Comparison of ENCODE assay signal across 8 mouse cellular contexts in the genomic region with DNA sequence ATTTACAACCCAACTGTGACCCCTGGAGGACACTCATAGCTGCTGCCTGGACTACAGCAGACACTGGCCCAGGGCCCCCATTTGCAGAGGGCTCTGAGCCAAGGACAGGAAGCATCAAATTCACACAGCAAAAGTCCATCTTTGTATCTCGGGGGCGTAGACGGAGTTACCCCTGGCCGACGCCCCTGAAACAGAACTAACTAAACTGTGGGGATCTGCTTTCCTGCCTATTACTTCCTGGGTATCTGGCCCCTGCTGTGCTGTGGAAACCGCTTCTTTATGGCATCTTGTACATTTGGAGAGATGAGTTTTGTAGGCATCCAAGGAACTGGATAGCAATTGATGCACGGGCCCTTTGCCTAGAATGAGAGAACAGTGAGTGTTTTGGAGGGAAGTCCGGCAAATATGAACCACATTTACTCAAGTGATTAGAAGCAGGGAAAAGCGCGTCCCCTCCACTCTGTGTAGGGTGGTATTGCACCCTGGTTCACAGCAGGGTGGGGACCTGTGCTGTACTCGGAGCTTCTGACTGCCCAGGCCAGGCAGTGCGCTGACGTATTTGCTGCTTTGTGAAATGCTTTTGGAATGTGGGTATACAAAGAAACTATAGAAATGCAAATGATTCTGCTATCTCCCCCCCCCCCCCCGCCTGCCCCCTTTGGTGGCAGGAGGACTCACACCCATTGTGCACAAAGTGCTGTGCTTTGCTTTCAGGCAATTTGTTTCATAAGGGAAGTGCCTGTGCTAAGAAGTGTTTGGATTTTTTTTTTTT.
DNase-seq lines count a peak whose midpoint lies in the region; ATAC-seq lines count a peak whose summit lies in the region.

No protein-coding gene starts in this region.

- H3K9me3 ChIP-seq in intestine, embryonic 16.5 days (ENCODE audit: control insufficient read depth, low read length): no peaks in the 10 kb centered on the region
- no peaks in the 10 kb centered on the region for H3K9me3 ChIP-seq in limb, embryonic 11.5 days (ENCODE audit: control insufficient read depth, low read length)
- no peaks in the 10 kb centered on the region for H3K9me3 ChIP-seq in midbrain, embryonic 15.5 days

- no peak overlapping the region for H3K4me3 ChIP-seq in intestine, embryonic 16.5 days (ENCODE audit: low read length)
- H3K4me3 ChIP-seq in limb, embryonic 11.5 days (ENCODE audit: low read depth, low read length): no peak overlapping the region
- peak overlapping the region; percentile 13 for H3K4me3 ChIP-seq in midbrain, embryonic 15.5 days

- DNase-seq in adrenal gland, postnatal 10 days: peak; percentile 50
- peak; percentile 87 for DNase-seq in embryo, embryonic 11 days
- DNase-seq in limb, embryonic 11.5 days (ENCODE audit: low spot score): peak; percentile 64
- peak; percentile 21 for DNase-seq in urinary bladder, adult 2 months (ENCODE audit: low spot score)
- DNase-seq in adipocyte (ENCODE audit: low spot score): no peak

- H3K9ac ChIP-seq in intestine, embryonic 16.5 days (ENCODE audit: low read depth, low read length): no peak overlapping the region
- H3K9ac ChIP-seq in limb, embryonic 11.5 days (ENCODE audit: low read length): no peak overlapping the region
- H3K9ac ChIP-seq in midbrain, embryonic 15.5 days: no peak overlapping the region

- 0 out of 2 replicates have a peak overlapping the region, but pooled peaks have one; percentile 1 for H3K4me2 ChIP-seq in intestine, embryonic 16.5 days (ENCODE audit: low read depth, low read length)
- peak overlapping the region; percentile 27; the same call in 1 of the 2 replicates for H3K4me2 ChIP-seq in limb, embryonic 11.5 days (ENCODE audit: low read depth, severe bottlenecking)
- H3K4me2 ChIP-seq in midbrain, embryonic 15.5 days: peak overlapping the region; percentile 45

- peak; percentile 40 for ATAC-seq in granulocyte monocyte progenitor cell, adult 5-6 weeks (replicated peaks; ENCODE audit: poor library complexity, severe bottlenecking)
- peak; percentile 80; the same call in 1 of the 2 replicates for ATAC-seq in intestine, embryonic 16.5 days
- peak; percentile 73; the same call in 1 of the 2 replicates for ATAC-seq in limb, embryonic 11.5 days (ENCODE audit: insufficient number of reproducible peaks, low FRiP score, low TSS enrichment, low read depth)
- peak; percentile 92 for ATAC-seq in midbrain, embryonic 15.5 days (replicated peaks)

- H3K4me1 ChIP-seq in intestine, embryonic 16.5 days (ENCODE audit: control insufficient read depth, insufficient read depth, low read length): 0 out of 2 replicates have a peak, but pooled peaks cover 5% of the 10 kb centered on the region
- peaks cover 8% of the 10 kb centered on the region; the same call in 1 of the 2 replicates for H3K4me1 ChIP-seq in limb, embryonic 11.5 days (ENCODE audit: control insufficient read depth, insufficient read depth, low read length)
- H3K4me1 ChIP-seq in midbrain, embryonic 15.5 days: peaks cover 29% of the 10 kb centered on the region

- WGBS in intestine, embryonic 16.5 days: 20% methylated on average over 14 of the region's 14 CpGs
- WGBS in limb, embryonic 11.5 days: 14% methylated on average over 14 of the region's 14 CpGs
- WGBS in midbrain, embryonic 15.5 days: 7% methylated on average over 14 of the region's 14 CpGs

- no peaks in the 10 kb centered on the region for H3K36me3 ChIP-seq in intestine, embryonic 16.5 days (ENCODE audit: control insufficient read depth, insufficient read depth, low read length)
- H3K36me3 ChIP-seq in limb, embryonic 11.5 days (ENCODE audit: control insufficient read depth, insufficient read depth, low read length): no peaks in the 10 kb centered on the region
- H3K36me3 ChIP-seq in midbrain, embryonic 15.5 days (replicated peaks): no peaks in the 10 kb centered on the region

- H3K27me3 ChIP-seq in intestine, embryonic 16.5 days (replicated peaks; ENCODE audit: control insufficient read depth, insufficient read depth, low read length): no peaks in the 10 kb centered on the region
- H3K27me3 ChIP-seq in limb, embryonic 11.5 days (ENCODE audit: control insufficient read depth, insufficient read depth, low read length): no peaks in the 10 kb centered on the region
- no peaks in the 10 kb centered on the region for H3K27me3 ChIP-seq in midbrain, embryonic 15.5 days (replicated peaks)

- no peak overlapping the region for H3K27ac ChIP-seq in intestine, embryonic 16.5 days (ENCODE audit: low read length)
- no peak overlapping the region for H3K27ac ChIP-seq in limb, embryonic 11.5 days (replicated peaks; ENCODE audit: low read depth, low read length)
- peak overlapping the region; percentile 75 for H3K27ac ChIP-seq in midbrain, embryonic 15.5 days

Comparison
In these comparisons a context has a peak if more than half of its experiments do, and no peak if none do; other contexts are left out.
1. ATAC-seq: peak in every context shown above with its lines; median percentile 92 in midbrain, embryonic 15.5 days; 80 in intestine, embryonic 16.5 days; 73 in limb, embryonic 11.5 days; 40 in granulocyte monocyte progenitor cell, adult 5-6 weeks.